Mouse (Mus musculus): ENCODE data around the gene Dlgap4.
"Not testable (repeated sequence)": the region's sequence is repeated elsewhere in the genome, so short reads cannot be mapped to it uniquely, and the experiment has no call there.

Dlgap4 gene

DNA sequence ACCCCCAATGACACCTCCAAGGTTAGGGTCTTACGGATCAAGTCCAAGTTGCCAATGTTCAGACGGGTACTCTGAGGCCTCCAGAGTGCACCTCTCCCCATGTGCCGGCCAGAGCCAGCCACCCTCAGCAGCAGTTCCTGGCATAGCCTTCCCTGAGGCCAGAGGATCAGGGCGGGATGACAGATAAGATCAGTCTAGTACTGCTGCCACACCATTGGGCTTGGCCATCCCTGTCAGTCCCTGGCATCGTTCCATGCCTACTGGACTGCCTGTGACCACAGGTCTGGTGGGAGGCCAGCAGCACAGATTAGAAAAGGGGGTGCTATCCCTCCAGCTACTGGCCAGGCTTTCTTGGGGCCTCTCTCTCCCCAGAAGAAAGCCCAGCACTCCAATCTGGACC, 165.5 kb downstream of the Dlgap4 start:
- DNase-seq = peak in 1 of 2 experiments; percentile 15

GRCm38 (mm10) chr2:156779488-156779887, 166.0 kb downstream of the Dlgap4 start:
- no peak for DNase-seq

- no peak for DNase-seq
Measured at GRCm38 (mm10) chr2:156780129-156780528, 166.6 kb downstream of the Dlgap4 start.

- peak in 1 of 2 experiments; percentile 18 for DNase-seq
Measured at GRCm38 (mm10) chr2:156780752-156781151, 167.2 kb downstream of the Dlgap4 start.

- DNase-seq = no peak
Measured at GRCm38 (mm10) chr2:156781281-156781680, 167.8 kb downstream of the Dlgap4 start.

- DNase-seq = no peak
Measured at GRCm38 (mm10) chr2:156781836-156782480, 168.5 kb downstream of the Dlgap4 start.

- DNase-seq = no peak
Measured at GRCm38 (mm10) chr2:156782481-156783348, 169.2 kb downstream of the Dlgap4 start.

DNA sequence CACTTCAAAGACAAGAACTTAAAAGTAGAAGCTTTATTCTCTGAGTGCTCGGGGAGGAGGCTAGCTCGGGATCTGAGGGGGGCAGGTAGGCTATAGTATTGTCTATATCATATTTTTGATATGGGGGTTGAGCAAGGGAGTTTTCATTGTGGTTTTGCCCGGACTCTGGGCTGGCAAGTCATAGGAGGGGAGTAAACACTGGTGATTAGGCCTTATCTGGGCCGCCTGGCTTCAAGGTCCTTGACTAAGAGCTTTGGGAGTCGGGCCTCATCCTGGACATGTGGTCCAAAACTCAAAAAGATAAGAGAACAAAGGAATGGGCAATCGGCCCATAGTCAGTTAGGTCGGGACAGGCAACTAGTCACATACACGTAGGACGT, 169.8 kb downstream of the Dlgap4 start:
- DNase-seq = no peak

DNA sequence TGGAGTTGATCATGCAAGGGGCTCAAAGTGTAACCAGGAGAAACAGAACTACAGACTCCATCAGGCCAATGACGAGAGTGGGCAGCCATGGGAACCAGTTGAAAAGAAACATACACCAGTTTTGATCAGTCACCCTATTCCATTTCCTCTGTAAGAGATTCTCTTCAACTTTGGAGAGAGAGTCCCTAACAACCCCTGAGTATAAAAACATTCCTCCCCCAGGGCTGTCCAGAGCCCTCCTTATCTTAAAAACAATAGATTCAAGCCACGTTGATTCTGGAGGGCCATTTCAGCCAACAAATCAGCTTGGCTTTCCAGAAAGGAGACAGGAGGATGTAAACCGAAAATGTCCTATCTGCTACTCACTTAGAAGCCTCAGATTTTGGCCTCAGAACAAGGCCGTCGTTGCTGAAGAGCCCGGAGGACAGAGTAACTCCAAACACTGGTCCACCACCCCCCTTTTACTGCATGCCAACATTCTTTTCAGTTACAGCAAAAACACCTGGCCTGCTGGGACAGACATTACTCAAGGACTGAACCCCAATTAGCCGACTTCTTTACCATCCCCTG, 170.6 kb downstream of the Dlgap4 start:
- DNase-seq = no peak

DNA sequence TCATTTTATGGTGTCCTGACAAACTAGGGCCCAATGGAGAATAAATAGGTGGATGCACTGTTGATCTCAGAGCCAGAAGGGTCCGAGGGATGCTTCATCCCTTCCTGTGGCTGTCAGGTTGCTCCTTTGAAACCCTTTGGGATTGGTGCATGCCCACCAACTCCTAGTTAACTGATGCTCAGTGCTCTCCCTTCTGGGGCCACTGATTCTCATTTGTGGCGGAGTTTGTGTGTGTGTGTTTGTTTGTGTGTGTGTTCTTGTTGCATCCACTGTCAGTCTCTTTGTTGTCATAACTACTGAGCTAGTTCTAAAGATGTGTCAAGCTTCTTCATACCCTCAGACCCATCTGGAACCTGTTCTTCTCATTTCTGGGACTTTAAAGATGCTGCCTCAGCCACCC, 171.4 kb downstream of the Dlgap4 start:
- no peak for DNase-seq

GRCm38 (mm10) chr2:156786369-156786768, 172.9 kb downstream of the Dlgap4 start:
- not testable (repeated sequence) for DNase-seq

GRCm38 (mm10) chr2:156787090-156787775, 173.7 kb downstream of the Dlgap4 start:
- DNase-seq = no peak

- peak in 1 of 2 experiments; percentile 10 for DNase-seq
Measured at GRCm38 (mm10) chr2:156787776-156788105, 174.2 kb downstream of the Dlgap4 start.

DNA sequence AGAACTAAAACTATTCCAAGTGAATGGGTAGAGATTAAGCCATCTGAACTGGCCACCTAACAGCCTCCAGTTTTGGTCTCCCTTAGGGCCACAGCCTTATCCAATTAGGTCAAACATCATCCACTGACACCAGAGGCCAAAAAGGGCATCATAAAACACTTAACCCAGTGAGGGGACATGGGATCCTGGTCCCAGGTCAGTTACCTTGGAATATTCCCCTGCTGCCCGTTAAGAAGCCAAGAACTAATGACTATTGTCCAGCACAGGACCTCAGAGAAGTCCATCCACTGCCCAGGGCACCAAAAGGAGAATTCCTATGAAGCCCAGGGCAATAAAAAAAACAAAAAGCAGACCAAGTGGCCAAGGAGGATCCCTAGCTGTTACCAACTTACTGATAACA, 175.3 kb downstream of the Dlgap4 start:
- DNase-seq = no peak

DNA sequence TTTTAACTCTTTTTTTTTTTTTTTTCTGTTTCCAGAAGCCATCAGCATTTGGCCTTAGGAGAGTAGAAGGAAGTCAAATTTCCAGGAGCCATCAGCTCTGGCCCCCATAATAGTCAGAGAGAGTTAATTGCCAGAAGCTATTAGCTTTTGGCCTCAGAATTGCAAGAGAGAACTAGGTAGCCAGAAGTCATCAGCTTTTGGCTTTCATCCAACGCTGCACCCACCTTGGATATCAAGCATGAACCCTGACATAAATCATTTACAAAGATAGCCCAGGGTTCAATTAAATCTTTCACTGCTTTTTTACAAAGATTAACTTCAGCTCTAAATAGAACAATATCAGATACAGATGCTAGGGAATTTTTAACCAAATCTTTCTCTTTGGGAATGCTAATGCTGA, 185.0 kb downstream of the Dlgap4 start:
- DNase-seq = no peak

DNA sequence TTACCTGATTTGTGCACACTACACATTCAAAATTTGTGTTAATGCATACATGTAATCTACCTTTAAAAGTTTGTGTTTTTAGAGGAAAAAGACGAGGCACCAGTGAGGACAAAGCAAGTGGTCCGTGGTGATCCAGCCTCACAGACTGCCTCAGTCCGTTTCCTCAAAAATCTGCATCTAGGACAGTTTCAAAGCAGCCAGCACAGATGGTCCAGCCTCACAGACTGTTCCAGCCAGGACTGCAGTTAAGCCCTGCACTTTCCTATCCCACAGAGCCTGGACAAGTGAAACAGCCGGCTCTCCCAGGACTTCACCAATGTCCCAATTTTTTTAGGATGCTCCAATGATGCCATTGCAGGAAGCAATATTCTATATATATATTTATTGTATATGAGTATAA, 187.5 kb downstream of the Dlgap4 start:
- no peak for DNase-seq

GRCm38 (mm10) chr2:156802116-156802515, 188.6 kb downstream of the Dlgap4 start:
- DNase-seq = not testable (repeated sequence)

GRCm38 (mm10) chr2:156803698-156804372, 190.3 kb downstream of the Dlgap4 start:
- DNase-seq = no peak

GRCm38 (mm10) chr2:156804589-156804988, 191.1 kb downstream of the Dlgap4 start:
- DNase-seq = no peak

DNA sequence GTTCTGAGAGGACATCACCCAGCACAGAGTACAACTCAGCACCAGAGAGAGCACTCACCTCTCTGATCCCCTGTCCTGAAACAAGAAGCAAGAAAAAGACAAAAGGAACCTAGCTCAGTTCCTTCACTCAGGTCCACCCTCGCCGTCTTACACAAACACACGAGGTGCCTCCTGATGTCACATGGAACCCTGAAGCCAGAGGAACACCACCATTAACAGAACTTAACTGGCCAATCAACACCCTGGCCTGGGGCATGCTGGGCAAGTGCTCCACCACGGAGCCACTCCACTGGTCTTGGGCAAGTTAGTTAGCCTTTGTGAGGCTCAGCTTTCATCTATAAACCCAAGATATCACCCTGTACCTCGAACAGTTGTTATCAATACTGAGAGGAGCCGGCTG, 193.4 kb downstream of the Dlgap4 start:
- no peak for DNase-seq

DNA sequence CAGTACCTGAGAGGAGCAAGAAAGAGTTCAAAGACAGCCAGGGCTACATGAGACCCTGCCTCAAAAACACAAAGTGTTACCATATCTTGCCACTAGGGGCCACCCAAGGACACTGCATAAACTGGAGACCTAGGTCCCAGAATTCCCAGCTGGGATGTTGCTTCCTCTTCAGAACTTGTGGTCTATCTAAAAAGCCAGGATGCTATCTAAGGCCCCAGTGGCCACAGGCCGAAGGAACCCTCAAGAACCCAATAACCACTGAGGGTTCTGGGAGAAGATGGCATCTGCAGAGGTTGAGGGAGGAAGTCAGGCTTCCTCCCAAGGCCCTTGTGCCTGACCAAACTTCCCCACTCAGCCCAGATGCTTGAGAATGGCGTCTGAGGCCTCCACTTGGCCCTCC, 196.1 kb downstream of the Dlgap4 start:
- peak; percentile 49 to 81 for DNase-seq

- DNase-seq = peak in 1 of 2 experiments; percentile 31
Measured at GRCm38 (mm10) chr2:156810716-156811115, 197.2 kb downstream of the Dlgap4 start.

DNA sequence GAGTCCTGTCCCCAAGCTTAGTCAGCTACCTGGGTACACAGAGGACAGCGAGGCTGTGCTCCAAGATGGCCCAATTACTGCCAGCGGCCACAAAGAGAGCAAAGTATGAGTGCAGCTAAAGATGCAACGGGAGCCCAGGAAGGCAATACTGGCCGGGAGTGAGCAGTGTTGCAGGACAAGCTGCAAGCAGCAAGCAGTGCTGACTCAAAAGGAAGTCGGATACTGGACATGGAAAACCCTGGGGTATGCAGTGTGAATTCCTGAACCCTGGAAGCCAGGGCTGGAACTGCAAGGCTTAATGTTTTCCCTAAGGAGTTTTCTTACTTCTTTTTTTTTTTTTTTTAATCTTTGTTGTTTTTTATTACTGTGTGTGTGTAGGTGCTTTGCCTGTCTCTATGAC, 198.1 kb downstream of the Dlgap4 start:
- DNase-seq = no peak
